Mouse (Mus musculus) telencephalon, adult 2 months (tissue): ENCODE results near the gene Ece2.
"Not testable (repeated sequence)": the region's sequence is repeated elsewhere in the genome, so short reads cannot be mapped to it uniquely, and the experiment has no call there.

Experiments
- DNase-seq: peaks from one replicate; pipeline ENCODE4 v3.0.0-alpha.2; 2011; ENCODE audit warnings: low read depth, low spot score

Gene Ece2

GRCm38 (mm10) chr16:20621991-20622685, 7.5 kb upstream of the Ece2 start:
- no peak for DNase-seq

- no peak for DNase-seq
Measured at GRCm38 (mm10) chr16:20623211-20623610, 6.4 kb upstream of the Ece2 start.

GRCm38 (mm10) chr16:20628871-20629391, 697 bp upstream of the Ece2 start:
- peak; percentile 84 for DNase-seq

- DNase-seq, result no peak
Measured at GRCm38 (mm10) chr16:20637410-20637809, 7.8 kb downstream of the Ece2 start.

- DNase-seq, result peak; percentile 51
Measured at GRCm38 (mm10) chr16:20638367-20638766, 8.7 kb downstream of the Ece2 start.

- DNase-seq, result no peak
Measured at GRCm38 (mm10) chr16:20642161-20642560, 12.5 kb downstream of the Ece2 start.

- no peak for DNase-seq
Measured at GRCm38 (mm10) chr16:20643911-20644310, 14.3 kb downstream of the Ece2 start.

- DNase-seq, result peak; percentile 91
Measured at GRCm38 (mm10) chr16:20651076-20651946, 21.7 kb downstream of the Ece2 start, which contains the start of gene Psmd2. Gene Psmd2, plus strand, starts transcription at chr16:20651652.

- DNase-seq, result no peak
Measured at GRCm38 (mm10) chr16:20651947-20652310, 22.3 kb downstream of the Ece2 start.

GRCm38 (mm10) chr16:20653315-20653714, 23.7 kb downstream of the Ece2 start:
- DNase-seq, result no peak

GRCm38 (mm10) chr16:20657661-20658060, 28.0 kb downstream of the Ece2 start:
- no peak for DNase-seq

GRCm38 (mm10) chr16:20668013-20668412, 38.4 kb downstream of the Ece2 start, which contains the start of gene Eif4g1:
Gene Eif4g1, plus strand, starts transcription at chr16:20668313.
- DNase-seq, result not testable (repeated sequence)

GRCm38 (mm10) chr16:20670291-20670690, 40.7 kb downstream of the Ece2 start:
- no peak for DNase-seq

GRCm38 (mm10) chr16:20671886-20672285, 42.3 kb downstream of the Ece2 start:
- no peak for DNase-seq

GRCm38 (mm10) chr16:20672500-20672902, 42.9 kb downstream of the Ece2 start:
- DNase-seq, result peak; percentile 93

- DNase-seq, result no peak
Measured at GRCm38 (mm10) chr16:20672965-20673705, 43.5 kb downstream of the Ece2 start.

- no peak for DNase-seq
Measured at GRCm38 (mm10) chr16:20673706-20674303, 44.2 kb downstream of the Ece2 start.

- DNase-seq, result no peak
Measured at GRCm38 (mm10) chr16:20675213-20675612, 45.6 kb downstream of the Ece2 start.

GRCm38 (mm10) chr16:20676702-20677101, 47.1 kb downstream of the Ece2 start:
- DNase-seq, result no peak

- no peak for DNase-seq
Measured at GRCm38 (mm10) chr16:20677380-20677779, 47.8 kb downstream of the Ece2 start.

- no peak for DNase-seq
Measured at GRCm38 (mm10) chr16:20677974-20678675, 48.5 kb downstream of the Ece2 start.
